Mouse (Mus musculus) spleen, postnatal 14 days (tissue): ENCODE measurements around the gene Polrmt.
"Not testable (repeated sequence)": the region's sequence is repeated elsewhere in the genome, so short reads cannot be mapped to it uniquely, and the experiment has no call there.

Source experiments
- DNase-seq, 2 experiments: peaks; one replicate each; pipeline ENCODE4 v3.0.0; 2021 to 2022; ENCODE audit warnings: low spot score in 2 of 2

Gene Polrmt

GRCm38 (mm10) chr10:79774486-79775279, 28.3 kb upstream of the Polrmt start:
- no peak for DNase-seq

- no peak for DNase-seq
Observed at GRCm38 (mm10) chr10:79773208-79773607, 26.8 kb upstream of the Polrmt start.

- DNase-seq: no peak
Observed at GRCm38 (mm10) chr10:79772320-79772719, 25.9 kb upstream of the Polrmt start.

- no peak for DNase-seq
Observed at GRCm38 (mm10) chr10:79769329-79769728, 22.9 kb upstream of the Polrmt start.

- peak; percentile 49 to 64 for DNase-seq
Observed at GRCm38 (mm10) chr10:79768400-79768799, 22.0 kb upstream of the Polrmt start.

GRCm38 (mm10) chr10:79767372-79768244, 21.2 kb upstream of the Polrmt start:
- DNase-seq: peak; percentile 56 to 69

- DNase-seq: peak; percentile 100
Observed at GRCm38 (mm10) chr10:79766508-79767325, 20.3 kb upstream of the Polrmt start, which contains the start of gene Rnf126. Gene Rnf126, minus strand, starts transcription at chr10:79766952.

- no peak for DNase-seq
Observed at GRCm38 (mm10) chr10:79766001-79766507, 19.7 kb upstream of the Polrmt start.

GRCm38 (mm10) chr10:79765228-79765745, 18.9 kb upstream of the Polrmt start:
- DNase-seq: no peak

- no peak for DNase-seq
Observed at GRCm38 (mm10) chr10:79764234-79764633, 17.9 kb upstream of the Polrmt start.

- DNase-seq: no peak
Observed at GRCm38 (mm10) chr10:79762875-79763274, 16.5 kb upstream of the Polrmt start.

- no peak for DNase-seq
Observed at GRCm38 (mm10) chr10:79760603-79761143, 14.3 kb upstream of the Polrmt start.

GRCm38 (mm10) chr10:79759675-79760074, 13.3 kb upstream of the Polrmt start:
- DNase-seq: not testable (repeated sequence)

- DNase-seq: no peak
Observed at GRCm38 (mm10) chr10:79756660-79757059, 10.3 kb upstream of the Polrmt start.

GRCm38 (mm10) chr10:79755854-79756253, 9.5 kb upstream of the Polrmt start:
- DNase-seq: no peak

- DNase-seq: peak in 1 of 2 experiments; percentile 34
Observed at GRCm38 (mm10) chr10:79754856-79755516, 8.6 kb upstream of the Polrmt start, which contains the start of gene Fgf22. Gene Fgf22, plus strand, starts transcription at chr10:79755076.

GRCm38 (mm10) chr10:79748496-79748895, 2.1 kb upstream of the Polrmt start:
- DNase-seq: no peak

- DNase-seq: no peak
Observed at GRCm38 (mm10) chr10:79746774-79747151, 382 bp upstream of the Polrmt start.

GRCm38 (mm10) chr10:79745411-79745810, 970 bp downstream of the Polrmt start:
- DNase-seq: no peak

GRCm38 (mm10) chr10:79743650-79744365, 2.6 kb downstream of the Polrmt start:
- DNase-seq: no peak
